Mouse (Mus musculus): ENCODE measurements around the gene Acpp. TPM values are rescaled to one million over a fixed set of nuclear protein-coding genes. Genes with fewer than 3 reads are reported as not detected.

Gene Acpp
- total and polyA plus RNA-seq, 3 experiments, result 0.27 to 0.97 (median 0.30) TPM

DNA sequence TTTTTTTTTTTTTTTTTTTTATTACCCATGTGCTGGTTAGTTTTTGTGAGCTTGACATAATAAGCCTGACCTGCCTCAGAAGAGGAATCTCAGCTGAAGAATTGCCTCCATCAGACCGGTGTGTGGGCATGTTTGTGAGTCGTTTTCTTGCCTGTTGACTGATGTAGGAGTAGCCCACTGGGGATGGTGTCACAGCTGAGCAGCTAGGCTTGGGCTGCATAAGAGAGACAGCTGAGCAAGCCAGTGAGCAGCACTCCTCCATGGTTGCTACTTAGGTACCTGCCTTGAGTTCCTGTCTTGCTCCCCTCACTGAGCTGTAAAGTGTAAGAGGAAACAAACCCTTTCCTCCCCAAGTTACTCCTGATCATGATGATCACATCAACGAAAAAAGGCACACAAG lies 67.6 kb downstream of the Acpp start:
- no peaks in the 10 kb centered on the region for H3K27me3 ChIP-seq (replicated peaks)
- in situ Hi-C loops (cut with MboI; ENCODE audit: low pct_ligation_motif_present, low pct_unique_long_range_greater_than_20kb, low sequenced_read_pairs), result loop anchor here (10.0 kb wide), 1 partner anchor 105 kb away; no protein-coding TSS in a partner anchor
- H3K4me2 ChIP-seq (ENCODE audit: insufficient read depth, low read depth, poor library complexity, severe bottlenecking), result 0 out of 2 replicates have a peak overlapping the region, but pooled peaks have one; percentile 43
- H3K4me3 ChIP-seq (replicated peaks in 1 of 3; ENCODE audit: low read depth in 2 of 3, low read length in 2 of 3, poor library complexity in 1 of 3), result no peak overlapping the region
- no peaks in the 10 kb centered on the region for H3K79me2 ChIP-seq (replicated peaks; ENCODE audit: control insufficient read depth, extremely low read depth, insufficient read depth, poor library complexity, severe bottlenecking)
- no peak for TF ChIP-seq GABPA (IDR thresholded peaks at IDR 0.05; ENCODE audit: insufficient replicate concordance, low read depth, low read length)
- TF ChIP-seq RCOR1 (conservative IDR thresholded peaks at IDR 0.05; ENCODE audit: low read depth, low read length), result no peak
- no peak for TF ChIP-seq ZKSCAN1 (IDR thresholded peaks at IDR 0.05; ENCODE audit: borderline replicate concordance, low read depth, low read length)
- no peak for TF ChIP-seq BHLHE40 (IDR thresholded peaks at IDR 0.05; ENCODE audit: low read depth, low read length)
- TF ChIP-seq MAZ (IDR thresholded peaks at IDR 0.05; ENCODE audit: low read depth, low read length), result no peak
- no peak for TF ChIP-seq CHD2 (IDR thresholded peaks at IDR 0.05; ENCODE audit: low read length)
- no peak for TF ChIP-seq ZC3H11A (IDR thresholded peaks at IDR 0.05; ENCODE audit: low read depth, low read length)
- TF ChIP-seq POLR2A (IDR thresholded peaks at IDR 0.05; ENCODE audit: low read depth, low read length), result no peak
- TF ChIP-seq CTCF (conservative IDR thresholded peaks at IDR 0.05 in 1 of 2, IDR thresholded peaks at IDR 0.05 in 1 of 2; ENCODE audit: low read depth in 2 of 2, low read length in 2 of 2), result no peak
- H3K9me3 ChIP-seq (replicated peaks; ENCODE audit: low read length), result peaks cover 11% of the 10 kb centered on the region
- DNase-seq (ENCODE audit: extremely low read depth), result peak; percentile 25
- peaks cover 4 to 12% of the 10 kb centered on the region in 2 experiments; a peak in 2 of 4 replicates for H3K4me1 ChIP-seq (ENCODE audit: control insufficient read depth in 1 of 2, insufficient read depth in 2 of 2)
- H3K9ac ChIP-seq (ENCODE audit: insufficient read depth, low read depth), result no peak overlapping the region
- dilution Hi-C loops (cut with MboI; ENCODE audit: extremely low pct_ligation_motif_present, extremely low pct_unique_long_range_greater_than_20kb, low sequenced_read_pairs), result no loop called here
- no peak overlapping the region for H3K27ac ChIP-seq (ENCODE audit: insufficient read depth, low read depth)
- no peaks in the 10 kb centered on the region for H3K36me3 ChIP-seq (replicated peaks in 1 of 2; ENCODE audit: control insufficient read depth in 1 of 2, insufficient read depth in 1 of 2, low read length in 1 of 2)

DNA sequence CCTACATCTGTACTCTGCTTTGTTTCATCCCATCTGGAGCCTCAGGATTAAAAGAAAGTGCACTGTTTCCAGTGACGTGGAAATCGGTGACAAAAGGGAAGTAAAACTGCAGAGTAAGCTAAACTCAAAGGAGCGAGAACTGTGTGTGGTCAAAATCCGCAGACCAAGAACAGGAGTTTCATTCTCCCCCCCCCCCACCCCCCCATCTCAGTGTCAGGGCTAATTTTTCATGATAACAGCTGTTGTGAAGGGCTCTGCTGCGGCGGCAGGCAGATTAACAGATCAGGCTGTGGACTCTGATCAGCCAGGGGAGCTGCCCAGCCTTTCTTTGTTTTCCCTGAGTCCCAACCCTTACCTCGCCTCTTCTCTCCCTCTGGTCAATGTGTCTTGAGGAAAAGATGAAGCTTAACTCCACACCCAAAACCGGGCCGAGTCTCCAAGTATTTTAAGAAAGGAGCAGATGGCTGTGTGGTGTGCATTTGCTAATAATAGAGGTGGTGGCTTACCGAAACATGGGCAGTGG lies 68.1 kb downstream of the Acpp start:
- H3K27ac ChIP-seq (ENCODE audit: insufficient read depth, low read depth), result no peak overlapping the region
- no peaks in the 10 kb centered on the region for H3K79me2 ChIP-seq (replicated peaks; ENCODE audit: control insufficient read depth, extremely low read depth, insufficient read depth, poor library complexity, severe bottlenecking)
- peaks cover 4 to 15% of the 10 kb centered on the region in 2 experiments; a peak in 2 of 4 replicates for H3K4me1 ChIP-seq (ENCODE audit: control insufficient read depth in 1 of 2, insufficient read depth in 2 of 2)
- no peak overlapping the region for H3K9ac ChIP-seq (ENCODE audit: insufficient read depth, low read depth)
- in situ Hi-C loops (cut with MboI; ENCODE audit: low pct_ligation_motif_present, low pct_unique_long_range_greater_than_20kb, low sequenced_read_pairs), result no loop called here
- H3K27me3 ChIP-seq (replicated peaks), result no peaks in the 10 kb centered on the region
- peak overlapping the region; percentile 43; the same call in 1 of the 2 replicates for H3K4me2 ChIP-seq (ENCODE audit: insufficient read depth, low read depth, poor library complexity, severe bottlenecking)
- dilution Hi-C loops (cut with MboI; ENCODE audit: extremely low pct_ligation_motif_present, extremely low pct_unique_long_range_greater_than_20kb, low sequenced_read_pairs), result no loop called here
- H3K9me3 ChIP-seq (replicated peaks; ENCODE audit: low read length), result peaks cover 11% of the 10 kb centered on the region
- no peaks in the 10 kb centered on the region for H3K36me3 ChIP-seq (replicated peaks in 1 of 2; ENCODE audit: control insufficient read depth in 1 of 2, insufficient read depth in 1 of 2, low read length in 1 of 2)
- H3K4me3 ChIP-seq (replicated peaks in 1 of 3; ENCODE audit: low read depth in 2 of 3, low read length in 2 of 3, poor library complexity in 1 of 3), result no peak overlapping the region
- peak; percentile 69 for DNase-seq (ENCODE audit: extremely low read depth)
- TF ChIP-seq SIN3A (IDR thresholded peaks at IDR 0.05; ENCODE audit: low read length), result no peak
- TF ChIP-seq UBTF (IDR thresholded peaks at IDR 0.05; ENCODE audit: low read depth, low read length), result no peak
- TF ChIP-seq RCOR1 (conservative IDR thresholded peaks at IDR 0.05; ENCODE audit: low read depth, low read length), result 0 out of 2 replicates have a peak, but pooled peaks have one; percentile 41
- TF ChIP-seq PAX5 (IDR thresholded peaks at IDR 0.05; ENCODE audit: low read length), result no peak
- TF ChIP-seq HCFC1 (IDR thresholded peaks at IDR 0.05; ENCODE audit: low read depth, low read length), result no peak
- no peak for TF ChIP-seq MXI1 (IDR thresholded peaks at IDR 0.05; ENCODE audit: low read depth, low read length)
- no peak for TF ChIP-seq ZKSCAN1 (IDR thresholded peaks at IDR 0.05; ENCODE audit: borderline replicate concordance, low read depth, low read length)
- peak; percentile 75 for TF ChIP-seq IRF4 (IDR thresholded peaks at IDR 0.05; ENCODE audit: low read depth, low read length)
- TF ChIP-seq JUND (conservative IDR thresholded peaks at IDR 0.05; ENCODE audit: low read depth, low read length), result no peak
- no peak for TF ChIP-seq NRF1 (IDR thresholded peaks at IDR 0.05; ENCODE audit: low read depth, low read length)
- TF ChIP-seq EP300 (IDR thresholded peaks at IDR 0.05; ENCODE audit: low read length), result peak; percentile 61
- TF ChIP-seq CHD2 (IDR thresholded peaks at IDR 0.05; ENCODE audit: low read length), result no peak
- peak; percentile 99 for TF ChIP-seq MAFK (IDR thresholded peaks at IDR 0.05; ENCODE audit: insufficient replicate concordance, low read length)
- no peak for TF ChIP-seq NELFE (IDR thresholded peaks at IDR 0.05; ENCODE audit: low read depth, low read length)
- TF ChIP-seq CTCF (conservative IDR thresholded peaks at IDR 0.05 in 1 of 2, IDR thresholded peaks at IDR 0.05 in 1 of 2; ENCODE audit: low read depth in 2 of 2, low read length in 2 of 2), result no peak
- no peak for TF ChIP-seq SMC3 (IDR thresholded peaks at IDR 0.05; ENCODE audit: low read depth, low read length)
- TF ChIP-seq MAZ (IDR thresholded peaks at IDR 0.05; ENCODE audit: low read depth, low read length), result no peak
- TF ChIP-seq ZMIZ1 (IDR thresholded peaks at IDR 0.05; ENCODE audit: low read depth, low read length), result no peak
- TF ChIP-seq MAX (IDR thresholded peaks at IDR 0.05; ENCODE audit: low read length), result no peak
- TF ChIP-seq BHLHE40 (IDR thresholded peaks at IDR 0.05; ENCODE audit: low read depth, low read length), result peak; percentile 44
- no peak for TF ChIP-seq MEF2A (IDR thresholded peaks at IDR 0.05; ENCODE audit: borderline replicate concordance, low read depth, low read length)
- no peak for TF ChIP-seq MYC (IDR thresholded peaks at IDR 0.05; ENCODE audit: low read depth, low read length)
- no peak for TF ChIP-seq CHD1 (IDR thresholded peaks at IDR 0.05; ENCODE audit: low read depth, low read length)
- no peak for TF ChIP-seq ELF1 (IDR thresholded peaks at IDR 0.05; ENCODE audit: low read depth, low read length)
- no peak for TF ChIP-seq TBP (conservative IDR thresholded peaks at IDR 0.05; ENCODE audit: low read depth, low read length)
- no peak for TF ChIP-seq USF2 (conservative IDR thresholded peaks at IDR 0.05; ENCODE audit: low read depth, low read length)
- no peak for TF ChIP-seq E2F4 (IDR thresholded peaks at IDR 0.05; ENCODE audit: insufficient replicate concordance, low read depth, low read length)
- no peak for TF ChIP-seq USF1 (IDR thresholded peaks at IDR 0.05; ENCODE audit: low read depth, low read length)
- TF ChIP-seq POLR2A (IDR thresholded peaks at IDR 0.05; ENCODE audit: low read depth, low read length), result no peak
- no peak for TF ChIP-seq POLR2AphosphoS2 (IDR thresholded peaks at IDR 0.05; ENCODE audit: low read depth, low read length)

All from CH12.LX (cell line).